In the genomic region with DNA sequence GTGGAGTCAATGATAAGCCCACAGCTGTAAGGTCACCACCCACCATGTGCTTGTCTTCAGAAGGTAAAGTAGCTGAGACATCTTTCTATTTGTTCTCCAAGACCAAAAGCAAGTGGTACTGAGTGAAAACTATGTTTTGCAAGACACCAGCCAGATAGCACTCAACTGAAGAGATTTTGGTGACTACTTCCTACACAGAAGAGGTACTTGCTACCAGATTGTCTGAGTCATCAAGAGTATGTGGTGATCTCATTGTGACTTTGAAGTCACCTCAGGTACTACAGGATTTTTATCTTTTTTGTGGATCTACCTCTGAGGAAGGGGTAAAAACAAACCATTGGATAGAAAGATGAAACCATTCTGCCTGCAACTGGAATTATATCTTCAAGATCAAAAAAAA, we compare ENCODE assay signal across 21 mouse cellular contexts.
DNase-seq lines count a peak whose midpoint lies in the region; ATAC-seq and TF ChIP-seq lines count a peak whose summit lies in the region.
"Had no signal": no experiment of that assay in that cellular context is flagged by ENCODE, and none has a peak within 500 bp of the region (broad histone marks: within the 10 kb centered on the region; RNA-seq: fewer than 3 reads in every experiment).

No protein-coding gene starts in this region.

- H3K27me3 ChIP-seq in heart, embryonic 12.5 days (replicated peaks): no peaks in the 10 kb centered on the region
- H3K27me3 ChIP-seq: embryonic facial prominence, embryonic 15.5 days; forebrain, embryonic 15.5 days; heart, embryonic 13.5 days; hindbrain, embryonic 15.5 days had no signal

- no peak overlapping the region for H3K4me3 ChIP-seq in embryonic fibroblast, embryonic 13.5 days (ENCODE audit: insufficient read depth, low read length)
- H3K4me3 ChIP-seq in heart, embryonic 12.5 days: no peak overlapping the region
- H3K4me3 ChIP-seq: embryonic facial prominence, embryonic 15.5 days; forebrain, embryonic 15.5 days; gastrocnemius, adult 2 months; heart, embryonic 13.5 days; hindbrain, embryonic 15.5 days had no signal

- H3K9ac ChIP-seq in heart, embryonic 12.5 days: no peak overlapping the region
- H3K9ac ChIP-seq: embryonic facial prominence, embryonic 15.5 days; forebrain, embryonic 15.5 days; heart, embryonic 13.5 days; hindbrain, embryonic 15.5 days had no signal

- TF ChIP-seq CTCF in embryonic fibroblast, embryonic 13.5 days (IDR thresholded peaks at IDR 0.05; ENCODE audit: borderline replicate concordance, insufficient read depth, low read length): no peak

- H3K9me3 ChIP-seq in heart, embryonic 12.5 days (replicated peaks): no peaks in the 10 kb centered on the region
- H3K9me3 ChIP-seq: embryonic facial prominence, embryonic 15.5 days; forebrain, embryonic 15.5 days; G1E; heart, embryonic 13.5 days; hindbrain, embryonic 15.5 days had no signal

- TF ChIP-seq POLR2A in embryonic fibroblast, embryonic 13.5 days (IDR thresholded peaks at IDR 0.05; ENCODE audit: low read depth, low read length): no peak

- peak overlapping the region; percentile 18; the same call in 1 of the 2 replicates for H3K27ac ChIP-seq in embryonic fibroblast, embryonic 13.5 days (ENCODE audit: insufficient read depth, low read length)
- H3K27ac ChIP-seq in heart, embryonic 12.5 days (ENCODE audit: poor library complexity, severe bottlenecking): no peak overlapping the region
- H3K27ac ChIP-seq: embryonic facial prominence, embryonic 15.5 days; forebrain, embryonic 15.5 days; gastrocnemius, adult 2 months; heart, embryonic 13.5 days; hindbrain, embryonic 15.5 days had no signal

- peaks cover 13% of the 10 kb centered on the region for H3K4me1 ChIP-seq in embryonic fibroblast, embryonic 13.5 days (ENCODE audit: control insufficient read depth, insufficient read depth, low read length)
- H3K4me1 ChIP-seq in heart, embryonic 12.5 days (replicated peaks): no peaks in the 10 kb centered on the region
- H3K4me1 ChIP-seq: embryonic facial prominence, embryonic 15.5 days; forebrain, embryonic 15.5 days; heart, embryonic 13.5 days; hindbrain, embryonic 15.5 days had no signal

- peak; percentile 25 for DNase-seq in CD4-positive helper T cell, adult 2 months (ENCODE audit: low read depth, low spot score)
- DNase-seq in right cerebral cortex, postnatal 14 days: no peak
- DNase-seq in gastrocnemius, adult 18-20 months (ENCODE audit: low spot score): no peak
- DNase-seq: adrenal gland, postnatal 14 days; B cell, adult 2 months; cerebellum, adult 8-10 months; cerebellum, postnatal 14 days; embryo, embryonic 11 days; gastrocnemius, adult 2 months; gastrocnemius, postnatal 25 days; heart, postnatal 36 days; kidney, adult 11 months had no signal

- ATAC-seq in CD4-positive, CD25-positive, alpha-beta regulatory T cell, adult 4 months: peak; percentile 69
- peak; percentile 43 for ATAC-seq in neutrophil, adult 5-6 weeks (ENCODE audit: extremely low read depth, insufficient number of reproducible peaks, low FRiP score, poor library complexity, severe bottlenecking)
- ATAC-seq in heart, embryonic 12.5 days (ENCODE audit: insufficient number of reproducible peaks, low FRiP score): no peak
- ATAC-seq: forebrain, embryonic 15.5 days had no signal

- H3K4me2 ChIP-seq in heart, embryonic 12.5 days: no peak overlapping the region
- H3K4me2 ChIP-seq: embryonic facial prominence, embryonic 15.5 days; forebrain, embryonic 15.5 days; heart, embryonic 13.5 days; hindbrain, embryonic 15.5 days had no signal

- peaks cover 13% of the 10 kb centered on the region for H3K36me3 ChIP-seq in heart, embryonic 12.5 days
- H3K36me3 ChIP-seq: forebrain, embryonic 15.5 days; hindbrain, embryonic 15.5 days had no signal
